Mouse (Mus musculus) heart, postnatal 10 days (tissue): ENCODE results near the gene Card19. TPM values are rescaled to one million over a fixed set of nuclear protein-coding genes. Genes with fewer than 3 reads are reported as not detected.

Source experiments
- DNase-seq, 2 experiments: peaks; one replicate each; pipeline ENCODE4 v3.0.0; 2021
- intact Hi-C: fragments of 180-260 bp; cut with DNase I; formaldehyde crosslinking; loops from one replicate; pipeline ENCODE4 v1.15.1; 2025
- total RNA-seq, 2 experiments: library from RNA; stranded (reverse); gene quantifications; 2 replicates each; pipeline ENCODE4 v1.2.3; 2021

The Card19 gene
- 100 to 1,000 TPM; 112 to 117 TPM for total RNA-seq

- intact Hi-C loops = loop anchor here (10.0 kb wide), 1 partner anchor 169 kb away; no protein-coding TSS in a partner anchor
- DNase-seq = peak; percentile 98
Measured at GRCm38 (mm10) chr13:49215504-49216219, at the start of gene Card19. TSS of gene Card19 (minus strand) at chr13:49216037.

DNA sequence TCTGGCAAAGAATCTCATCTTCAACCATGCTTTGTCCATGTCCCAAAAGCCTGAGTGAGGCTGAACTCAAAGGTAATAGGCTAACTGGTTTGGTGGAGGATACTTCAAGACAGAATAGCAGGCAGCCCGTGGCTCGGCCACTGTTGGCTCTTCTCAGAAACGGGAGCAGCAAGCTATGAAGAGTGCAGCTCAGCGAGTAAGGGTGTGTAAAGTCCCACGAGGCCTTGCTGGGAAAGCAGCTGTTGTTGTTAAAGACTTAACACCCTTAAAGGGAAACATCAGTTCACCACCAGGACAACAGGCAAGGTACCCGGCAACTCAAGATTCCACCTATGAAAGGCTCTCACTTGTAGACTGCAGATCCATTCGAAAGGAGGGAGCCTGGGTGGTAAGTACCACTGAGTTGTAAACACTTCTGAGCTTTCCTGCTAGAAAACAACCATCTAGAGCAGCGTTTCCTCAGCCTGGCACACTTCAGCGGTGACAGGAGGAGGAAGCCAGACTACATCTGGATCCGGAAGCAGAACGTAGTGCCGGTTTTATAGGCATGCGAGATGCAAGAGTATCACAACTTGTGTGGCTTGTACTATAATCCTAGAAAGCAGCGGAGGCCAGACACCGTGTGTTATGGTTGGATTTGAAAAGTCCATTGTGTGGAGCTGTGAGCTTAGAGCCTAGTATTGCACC lies 44.3 kb upstream of the Card19 start:
- intact Hi-C loops = no loop called here
- DNase-seq = no peak

DNA sequence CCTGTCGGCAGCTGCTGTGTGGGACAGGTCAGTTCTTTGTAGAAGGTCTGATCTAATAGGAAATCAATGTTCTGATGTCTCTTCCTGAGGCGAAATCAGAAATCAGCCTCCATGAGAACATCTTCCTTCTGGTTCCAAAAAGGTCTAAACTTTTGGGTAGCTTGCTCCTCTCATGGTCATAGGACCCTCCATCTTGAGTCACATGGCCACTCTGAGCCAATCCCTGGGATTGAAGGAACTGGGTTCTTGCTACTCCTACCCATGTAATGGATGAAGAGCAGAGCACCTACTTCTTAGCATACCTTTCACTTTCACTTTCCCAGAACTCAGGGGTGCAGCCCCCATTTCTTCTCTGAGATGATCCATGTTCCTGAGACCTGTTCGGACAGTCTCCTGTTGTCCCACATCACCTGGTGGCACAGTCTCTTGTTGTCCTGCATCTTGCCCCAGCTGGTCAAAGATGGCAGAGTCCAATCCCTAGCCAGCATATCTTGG lies 42.0 kb upstream of the Card19 start:
- DNase-seq = no peak
- intact Hi-C loops = no loop called here

- intact Hi-C loops = no loop called here
- DNase-seq = no peak
Measured at GRCm38 (mm10) chr13:49252746-49253145, 36.9 kb upstream of the Card19 start.

- intact Hi-C loops = no loop called here
Measured at GRCm38 (mm10) chr13:49252113-49252512, 36.3 kb upstream of the Card19 start.

DNA sequence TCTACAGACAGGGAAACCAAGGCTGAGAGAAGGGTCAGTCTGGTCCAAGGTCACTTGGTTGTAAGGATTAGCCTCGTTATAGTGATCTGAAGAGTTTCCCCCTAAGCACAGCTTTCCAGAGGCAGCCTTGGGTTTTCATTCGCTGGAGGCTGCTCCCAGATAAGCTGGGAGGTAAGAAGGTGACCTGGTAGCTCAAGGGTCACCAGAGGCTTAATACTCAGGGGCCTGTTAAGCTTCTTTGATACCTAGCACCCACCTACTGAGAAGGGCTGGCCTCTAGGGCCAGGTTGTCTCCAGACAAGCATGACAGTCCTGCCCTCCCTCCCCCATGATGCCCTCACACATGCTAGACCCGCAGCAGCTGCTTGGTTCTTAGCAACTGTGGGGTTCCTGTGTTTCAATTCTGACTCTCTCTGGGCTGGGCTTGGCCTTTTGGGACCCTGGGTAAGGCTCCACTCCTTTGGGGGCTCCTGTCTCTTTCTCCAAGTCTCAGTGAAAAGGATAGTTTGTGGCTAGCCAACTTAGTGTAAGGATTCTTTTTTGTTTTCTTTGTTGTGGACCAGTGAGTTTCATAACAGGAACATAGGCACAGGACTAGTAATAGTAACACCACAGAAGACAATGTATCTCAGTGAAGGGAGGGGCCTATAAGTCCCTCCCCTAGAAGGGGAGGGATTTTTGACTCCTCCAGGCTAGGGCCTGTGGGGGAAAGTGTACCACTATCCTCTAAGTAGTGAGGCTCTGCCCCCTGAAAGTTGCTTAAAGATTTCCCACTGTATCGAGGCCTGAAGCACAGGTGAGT lies 35.1 kb upstream of the Card19 start:
- intact Hi-C loops = no loop called here
- DNase-seq = no peak

More at GRCm38 (mm10) chr13:49252113-49252512, 36.3 kb upstream of the Card19 start:
- DNase-seq = no peak

- intact Hi-C loops = no loop called here
- DNase-seq = no peak
Measured at GRCm38 (mm10) chr13:49249634-49250033, 33.8 kb upstream of the Card19 start.

- intact Hi-C loops = no loop called here
- DNase-seq = no peak
Measured at GRCm38 (mm10) chr13:49248923-49249322, 33.1 kb upstream of the Card19 start.

DNA sequence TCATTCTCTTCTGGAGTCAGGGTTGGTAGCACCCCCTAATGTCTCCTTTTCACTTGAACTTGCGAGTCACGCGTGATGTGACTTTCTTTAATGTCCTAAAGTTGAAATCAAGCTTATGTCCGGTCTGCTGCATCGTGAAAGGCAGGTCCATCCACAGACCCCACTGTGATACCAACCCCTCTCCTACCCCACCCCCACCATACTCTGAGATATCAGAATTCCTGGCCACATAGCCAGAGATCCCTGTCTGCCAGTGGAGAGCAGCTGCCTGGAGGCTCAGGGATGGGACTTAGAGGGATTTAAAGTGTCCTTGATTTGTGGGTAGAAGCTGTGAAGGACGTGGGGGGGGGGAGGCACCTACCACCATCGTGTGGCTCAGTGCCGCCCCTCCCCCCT lies 32.6 kb upstream of the Card19 start, which contains the start of gene Susd3:
TSS of gene Susd3 (minus strand) at position 240 of the 396 bp plus-strand sequence.
- intact Hi-C loops = no loop called here
- no peak for DNase-seq

- DNase-seq = peak in 1 of 2 experiments; percentile 29
- intact Hi-C loops = no loop called here
Measured at GRCm38 (mm10) chr13:49247740-49248466, 32.1 kb upstream of the Card19 start.

DNA sequence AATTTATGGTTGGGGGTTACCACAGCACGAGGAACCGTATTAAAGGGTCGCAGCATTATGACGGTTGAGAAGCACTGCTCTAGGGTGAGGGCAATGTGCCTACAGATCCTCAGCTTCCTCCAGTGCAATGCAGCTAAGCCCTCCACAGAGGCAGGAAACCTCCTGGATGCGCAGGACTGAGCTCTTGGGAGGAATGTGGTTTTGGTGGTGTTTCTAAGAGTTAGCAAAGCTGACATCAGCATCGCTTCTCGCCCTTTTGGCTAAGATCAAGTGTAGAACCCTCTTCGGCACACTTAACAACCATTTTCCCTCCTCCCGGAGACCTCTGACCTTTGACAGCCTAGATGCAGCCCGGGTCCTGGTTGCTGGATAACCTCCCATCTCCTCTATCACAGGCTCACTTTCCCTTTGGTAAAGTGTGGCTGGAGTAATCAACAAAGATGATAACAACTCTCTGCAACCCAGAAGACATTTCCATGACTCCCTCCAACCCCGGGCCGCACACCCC lies 31.4 kb upstream of the Card19 start:
- intact Hi-C loops = no loop called here
- no peak for DNase-seq

- DNase-seq = no peak
- intact Hi-C loops = no loop called here
Measured at GRCm38 (mm10) chr13:49246626-49247025, 30.8 kb upstream of the Card19 start.

DNA sequence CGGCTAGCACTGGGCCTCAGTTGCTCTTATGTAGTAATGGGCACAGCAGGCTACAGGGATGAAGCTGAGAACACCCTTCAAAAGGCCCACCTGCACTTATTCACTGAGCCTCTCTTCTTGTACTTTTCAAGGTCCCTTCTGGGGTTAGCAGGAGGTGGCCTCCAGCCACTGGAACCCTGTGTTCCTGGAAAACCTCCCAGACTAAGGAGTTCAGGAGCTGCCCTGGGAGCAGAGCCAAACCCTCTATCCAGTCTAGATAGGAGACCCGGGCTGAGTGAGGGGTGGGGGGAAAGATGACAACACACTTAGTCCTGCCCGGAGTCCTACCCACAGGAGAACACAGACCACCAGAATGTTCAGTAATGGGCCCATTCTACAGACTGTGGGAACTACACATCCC lies 30.2 kb upstream of the Card19 start:
- intact Hi-C loops = no loop called here
- peak in 1 of 2 experiments; percentile 38 for DNase-seq

DNA sequence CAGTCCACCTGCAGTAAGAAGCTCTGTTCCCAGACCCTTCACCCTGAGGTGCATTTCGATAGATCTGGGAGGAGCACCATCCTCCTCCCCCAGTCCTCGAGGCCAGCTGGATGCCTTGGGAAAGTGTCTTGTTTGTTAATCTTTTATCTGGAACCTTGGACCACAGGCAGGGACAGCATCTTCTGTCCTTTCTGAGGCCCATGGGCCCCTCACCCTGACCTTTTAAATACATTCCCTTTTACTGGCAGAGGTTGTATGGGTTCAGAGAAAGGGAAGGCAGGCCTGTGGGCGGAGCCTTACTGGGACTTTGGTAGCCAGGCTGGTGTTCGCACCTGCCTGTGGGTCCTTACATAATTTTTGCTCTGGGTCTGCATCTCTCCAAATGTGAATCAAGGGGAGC lies 29.4 kb upstream of the Card19 start:
- intact Hi-C loops = no loop called here
- DNase-seq = no peak

GRCm38 (mm10) chr13:49243492-49243891 lies 27.7 kb upstream of the Card19 start:
- DNase-seq = no peak
- intact Hi-C loops = no loop called here

- intact Hi-C loops = no loop called here
- DNase-seq = no peak
Measured at GRCm38 (mm10) chr13:49242321-49243065, 26.7 kb upstream of the Card19 start.

GRCm38 (mm10) chr13:49238737-49239136 lies 22.9 kb upstream of the Card19 start:
- intact Hi-C loops = loop anchor here (5.0 kb wide), 1 partner anchor 154 kb away; no protein-coding TSS in a partner anchor
- DNase-seq = no peak

DNA sequence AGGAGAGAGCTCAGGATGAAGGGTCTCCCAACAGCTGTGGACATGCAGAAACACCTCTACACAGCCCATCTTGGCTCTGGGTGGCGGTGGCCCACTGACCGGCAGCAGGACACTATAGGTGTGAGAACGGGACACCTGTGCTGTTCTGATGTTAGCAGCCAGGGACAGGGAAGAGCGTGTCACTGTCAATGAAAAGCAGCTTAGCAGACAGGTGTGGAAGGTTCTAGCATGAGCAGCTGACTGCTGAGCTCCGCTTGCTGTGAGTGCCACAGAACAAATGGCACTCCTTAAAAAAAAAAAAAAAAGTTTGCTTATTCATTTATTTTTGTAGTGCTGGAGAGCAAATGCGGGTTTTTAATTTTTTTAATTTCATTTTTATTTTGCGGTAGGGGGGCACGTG lies 21.8 kb upstream of the Card19 start:
- intact Hi-C loops = loop anchor here (5.0 kb wide), 1 partner anchor 155 kb away; no protein-coding TSS in a partner anchor
- no peak for DNase-seq

DNA sequence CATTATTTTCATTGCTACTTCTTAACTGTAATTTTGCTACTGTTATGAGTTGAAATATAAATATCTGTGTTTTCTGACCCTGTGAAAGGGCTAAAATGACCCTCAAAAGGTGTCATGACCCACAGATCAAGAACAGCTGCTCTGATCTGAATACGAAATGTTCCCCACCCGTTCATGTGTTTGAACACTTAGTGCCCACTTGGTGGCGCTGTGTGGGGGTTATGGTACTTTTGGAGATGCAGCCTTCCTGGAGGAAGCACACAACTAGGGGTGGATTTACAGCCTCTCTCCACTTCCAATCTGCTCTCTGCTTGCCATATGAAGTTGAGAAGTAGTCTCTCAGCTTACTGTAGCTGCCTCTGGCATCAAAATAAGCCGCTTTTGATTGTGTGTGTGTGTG lies 18.9 kb upstream of the Card19 start:
- intact Hi-C loops = loop anchor here (5.0 kb wide), 1 partner anchor 158 kb away; no protein-coding TSS in a partner anchor
- no peak for DNase-seq
